Mouse (Mus musculus): ENCODE measurements at regions not wholly inside any gene's neighbourhood (a gene's known extent, or its start where the extent isn't known, plus 50 kb on each side); places are given as distances from the start of the nearest gene placed in this dataset.

DNA sequence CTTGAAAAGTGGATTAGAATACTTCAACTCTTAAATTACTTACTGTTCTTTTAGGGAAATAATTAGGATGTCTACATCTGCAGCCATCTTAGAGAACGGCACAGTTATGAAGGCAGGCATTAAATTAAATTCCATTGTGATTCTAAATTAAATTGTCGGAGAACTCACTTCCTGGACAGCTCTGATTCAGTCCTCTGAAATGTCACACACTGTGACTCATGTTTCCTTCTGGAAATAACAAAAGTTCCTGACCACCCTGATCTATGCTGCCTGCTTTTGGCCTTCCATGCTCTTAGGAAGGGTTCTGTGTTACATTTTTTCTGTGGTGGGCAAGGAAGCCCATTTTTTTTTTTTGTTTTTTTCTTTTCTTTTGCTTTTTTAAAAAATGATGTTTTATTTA lies 401.1 kb downstream of the Tex13c3 start:
- no peak for TF ChIP-seq CTCF (IDR thresholded peaks at IDR 0.05; ENCODE audit: borderline replicate concordance, insufficient read depth, low read depth, low read length)
- no peak for TF ChIP-seq POLR2A (IDR thresholded peaks at IDR 0.05; ENCODE audit: borderline replicate concordance, insufficient read depth, low read length)

Measured in cerebellum, adult 2 months (tissue).